Mouse (Mus musculus) thymus, postnatal 10 days (tissue): Measurements from ENCODE around the gene Nktr.

Experiments
- DNase-seq, 2 experiments: peaks; one replicate each; pipeline ENCODE4 v3.0.0; 2021; ENCODE audit warnings: low spot score in 2 of 2

The Nktr gene

DNA sequence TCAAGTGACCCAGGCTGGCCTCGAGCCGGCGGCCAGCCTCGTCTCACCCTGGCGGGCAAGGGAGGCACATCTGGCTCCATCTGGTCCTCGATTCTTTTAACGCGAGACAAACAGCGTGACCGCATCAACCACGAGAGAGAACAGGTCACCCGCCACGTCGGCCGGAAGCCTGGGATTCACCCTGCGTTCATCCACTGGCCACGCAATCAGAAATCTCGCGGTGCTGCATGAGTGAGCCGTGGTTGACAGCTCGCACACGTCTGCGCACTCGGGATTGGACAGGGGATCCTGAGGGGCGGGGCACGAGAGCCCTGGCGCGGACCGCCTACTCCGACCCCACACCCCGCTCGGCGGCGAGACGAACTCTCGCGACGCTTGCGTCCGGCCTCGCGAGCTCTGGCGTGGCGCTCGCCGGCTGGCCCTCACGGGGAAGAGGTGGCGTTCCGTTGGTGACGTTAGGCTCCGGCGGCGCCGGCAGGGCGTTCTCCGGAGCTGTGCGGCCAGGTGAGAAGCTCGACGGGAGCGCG, at the start of gene Nktr:
Gene Nktr, plus strand, starts transcription at position 378 of the 527 bp plus-strand sequence.
- peak; percentile 95 to 96 for DNase-seq

DNA sequence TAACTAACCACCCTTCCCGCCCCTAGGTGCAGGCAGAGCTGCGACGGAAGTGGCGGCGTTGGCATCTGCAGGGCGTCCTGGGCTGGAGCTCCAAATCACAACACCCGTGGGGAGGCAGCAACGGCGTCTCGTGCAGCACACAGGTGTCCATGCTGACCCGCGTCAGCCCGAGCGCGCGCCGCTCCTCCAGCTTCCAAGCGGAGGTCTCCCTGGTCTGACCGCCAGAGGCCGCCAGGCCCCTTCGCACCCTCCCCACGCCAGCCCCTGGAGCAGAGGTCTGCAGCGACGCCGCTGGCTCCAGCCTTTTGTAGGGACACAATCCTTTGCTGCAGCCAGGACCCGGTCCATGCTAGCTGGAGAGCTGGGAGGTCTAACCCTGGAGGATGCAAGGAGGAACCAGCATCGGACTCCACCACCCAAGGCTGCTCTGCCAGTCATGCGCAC, 49.6 kb upstream of the Nktr start:
- peak; percentile 69 to 72 for DNase-seq

DNA sequence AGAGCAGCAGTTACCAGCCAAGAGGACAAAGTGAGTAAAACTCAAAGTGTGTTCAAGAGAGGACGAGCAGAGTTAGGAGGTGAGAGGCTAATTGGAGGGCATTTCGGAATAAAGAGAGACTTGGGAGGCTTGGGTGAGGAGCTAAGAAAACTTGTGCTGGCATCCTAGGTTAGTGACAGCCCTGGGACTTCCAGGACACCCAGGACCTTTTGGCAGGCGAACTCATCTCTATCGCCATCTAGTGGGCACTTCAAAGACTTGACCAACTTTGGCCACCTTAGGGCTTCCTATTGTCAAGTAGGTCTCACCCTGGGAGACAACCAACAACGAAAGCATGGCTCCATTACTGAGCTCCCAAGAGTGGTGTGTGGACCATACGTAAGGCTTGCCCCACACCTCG, 47.7 kb upstream of the Nktr start:
- DNase-seq: peak in 1 of 2 experiments; percentile 60

DNA sequence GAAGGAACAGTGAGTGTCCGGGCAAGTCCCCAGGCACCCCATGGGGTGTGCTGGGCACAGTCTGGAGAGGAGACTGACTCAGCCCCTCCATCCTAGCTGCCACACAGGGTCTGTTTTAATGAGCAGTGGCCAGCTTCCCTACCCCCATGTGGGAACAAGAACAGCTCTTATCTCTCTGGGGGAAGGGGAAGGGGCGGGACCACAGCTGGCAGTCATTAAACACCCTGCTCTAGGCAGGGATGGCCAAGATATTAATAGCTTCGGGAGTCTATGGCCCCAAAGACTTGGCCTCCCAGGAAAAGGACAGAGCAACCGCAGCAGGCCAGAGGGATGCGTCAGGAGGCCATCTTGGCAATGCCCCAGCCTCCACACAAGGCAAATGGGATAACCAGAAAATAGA, 46.7 kb upstream of the Nktr start:
- DNase-seq: no peak

DNA sequence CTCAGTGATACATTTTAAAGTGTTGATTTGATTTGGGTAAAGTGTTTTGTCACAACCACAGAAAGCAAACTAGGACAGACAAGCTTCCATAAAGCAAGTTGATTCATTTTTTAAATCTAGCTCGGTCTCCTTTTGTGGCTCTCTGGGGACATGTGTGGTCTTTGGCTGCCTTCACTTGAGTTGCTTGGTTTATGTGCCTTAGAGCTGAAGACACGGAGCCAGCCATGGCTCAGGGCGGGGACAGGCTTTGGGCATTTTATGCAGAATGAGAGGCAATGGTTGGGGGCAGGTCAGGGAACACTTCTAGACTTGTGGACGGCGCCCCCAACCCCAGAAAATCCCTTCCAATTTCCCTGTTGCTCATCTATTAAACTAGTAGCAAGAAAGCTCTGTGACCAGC, 45.3 kb upstream of the Nktr start:
- no peak for DNase-seq

DNA sequence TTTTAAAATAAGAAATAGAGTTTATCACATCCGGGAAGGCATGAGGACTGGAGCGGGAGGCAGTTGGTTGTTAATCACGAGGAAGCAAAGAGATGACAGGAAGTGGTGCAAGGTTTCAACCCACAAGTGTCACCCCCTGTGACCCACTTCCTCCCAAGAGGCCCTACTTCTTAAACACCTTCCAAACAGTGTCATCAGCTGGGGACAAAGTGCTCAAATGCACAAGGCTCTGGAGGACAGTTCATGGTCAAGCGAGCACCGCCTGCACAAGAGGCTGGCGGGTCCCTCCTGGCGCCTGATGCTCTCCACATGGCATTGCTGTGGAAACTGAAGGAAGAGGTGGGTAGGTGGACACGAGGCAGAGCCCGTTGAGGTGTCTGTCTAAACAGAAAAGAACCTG, 44.0 kb upstream of the Nktr start:
- DNase-seq: peak; percentile 76 to 78

DNA sequence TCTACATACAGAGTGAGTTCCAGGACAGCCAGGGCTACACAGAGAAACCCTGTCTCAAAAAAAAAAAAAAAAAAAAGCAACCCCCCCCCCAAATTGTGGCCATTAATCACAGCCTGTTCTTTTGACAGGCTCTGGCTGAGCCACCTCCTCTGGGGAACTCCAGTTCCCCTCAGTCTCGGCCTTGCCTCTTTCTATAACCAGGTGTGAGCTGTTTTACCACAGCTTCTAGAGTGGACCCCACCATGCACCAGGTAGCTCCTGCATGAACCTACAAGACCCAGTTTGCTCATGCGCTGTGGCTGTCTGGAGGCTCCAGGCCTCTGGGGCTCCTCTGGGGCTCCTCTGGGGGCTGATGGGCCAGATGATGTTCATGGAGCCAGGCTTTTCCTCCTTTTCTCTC, 43.4 kb upstream of the Nktr start:
- no peak for DNase-seq

DNA sequence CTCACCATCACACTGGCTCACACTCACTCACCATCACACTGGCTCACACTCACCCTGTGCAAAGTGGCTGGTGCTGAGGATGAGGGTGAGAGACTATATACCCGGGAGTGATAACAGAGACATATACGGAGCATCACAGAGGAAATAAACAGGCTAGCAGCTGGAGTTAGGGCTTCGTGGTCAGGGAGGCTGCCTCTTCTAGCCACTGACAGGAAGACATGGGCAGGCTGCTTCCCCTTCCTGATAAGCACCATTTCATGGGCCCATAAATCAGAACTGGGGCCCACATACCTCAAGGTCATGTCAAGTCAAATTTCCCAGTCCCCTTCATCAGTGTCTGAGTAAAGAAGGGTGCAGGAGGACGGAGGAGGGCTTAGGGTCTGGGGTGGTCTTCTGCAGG, 41.9 kb upstream of the Nktr start:
- no peak for DNase-seq

DNA sequence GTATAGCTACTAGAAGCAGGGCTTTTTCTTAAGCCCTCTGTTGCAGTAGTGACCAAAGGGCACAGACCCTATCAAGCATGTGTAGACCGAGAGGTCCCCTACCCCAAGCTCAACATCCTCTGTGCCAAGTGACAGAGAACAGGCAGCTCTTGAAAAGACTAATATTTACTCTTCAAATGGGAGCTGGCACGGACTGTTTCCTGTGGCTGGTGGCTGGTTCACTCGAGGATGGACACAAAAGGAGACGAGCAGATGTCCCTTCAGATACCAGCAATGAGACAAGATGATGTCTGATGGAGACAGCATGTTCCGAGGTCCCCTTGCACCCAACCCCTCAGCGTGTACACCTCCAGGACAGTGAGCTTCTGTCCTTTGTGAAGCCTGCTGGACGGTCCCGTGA, 41.5 kb upstream of the Nktr start:
- DNase-seq: no peak

DNA sequence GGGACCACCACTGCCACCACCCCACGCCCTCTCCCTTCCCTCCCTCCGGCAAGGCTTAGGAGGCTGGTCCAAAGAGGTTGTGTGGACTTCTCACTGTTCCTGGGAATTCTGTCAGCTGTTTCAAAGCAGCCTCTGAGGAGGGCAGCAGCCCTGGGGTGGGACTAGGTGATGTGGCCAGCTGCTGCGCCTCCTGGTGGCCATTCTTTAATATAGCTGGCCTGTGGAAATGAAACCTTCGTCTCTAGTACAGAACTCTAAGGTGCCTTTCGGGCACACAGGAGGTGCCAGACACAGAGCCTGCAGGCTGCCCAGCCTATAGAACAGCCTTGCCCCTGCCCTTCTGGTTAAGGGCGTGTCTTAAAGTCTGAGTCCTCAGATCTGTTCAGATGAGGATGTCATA, 39.4 kb upstream of the Nktr start:
- DNase-seq: peak in 1 of 2 experiments; percentile 66

DNA sequence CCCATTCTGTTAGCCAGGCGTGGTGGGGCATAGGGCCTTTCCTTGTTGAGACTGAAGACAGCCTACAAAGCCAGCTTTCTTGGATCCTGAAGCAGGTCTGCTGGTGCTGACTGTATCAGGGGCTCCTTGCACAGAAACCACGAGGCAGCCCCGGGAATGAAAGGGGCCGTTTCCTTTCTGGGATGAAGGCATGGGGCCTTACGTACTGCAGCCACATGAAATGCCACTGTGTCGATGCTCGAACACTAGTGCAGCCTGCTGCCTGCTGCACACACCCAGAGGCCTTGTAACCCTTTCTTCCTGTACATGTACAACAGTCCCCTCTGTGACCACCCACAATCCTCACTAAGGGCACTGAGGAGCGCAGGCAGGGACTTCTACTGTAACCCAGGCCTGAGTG, 37.8 kb upstream of the Nktr start:
- DNase-seq: no peak

DNA sequence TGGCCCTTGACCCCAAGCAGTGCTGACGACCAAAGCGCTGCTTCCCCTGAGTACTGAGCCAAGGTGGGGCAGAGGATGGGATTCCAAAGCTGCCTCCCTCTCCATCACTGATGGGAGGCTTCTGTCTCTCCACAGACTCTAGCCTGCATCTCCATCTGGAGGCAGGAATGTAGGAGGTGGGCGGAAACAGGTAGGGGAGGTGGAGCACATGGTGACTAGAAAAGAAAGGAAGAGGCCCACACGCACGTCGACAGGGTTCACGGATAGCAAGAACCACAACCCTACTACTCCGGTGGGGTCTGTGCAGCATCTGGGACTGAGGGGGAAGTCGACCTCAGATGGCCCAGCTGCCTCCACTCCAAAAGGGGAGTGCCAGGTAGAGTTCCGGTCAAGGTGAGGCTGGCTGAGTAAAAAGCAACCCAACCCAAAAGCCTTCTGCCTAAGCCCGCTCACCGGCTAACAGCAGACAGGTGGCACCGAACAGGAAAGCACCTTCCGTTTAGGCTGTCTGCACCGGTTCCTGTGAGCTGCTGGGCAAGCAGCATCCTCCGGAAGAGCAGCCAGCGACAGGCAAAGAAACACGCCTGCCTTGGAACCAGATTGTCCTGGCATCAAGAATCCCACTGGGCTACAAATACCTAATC, 36.8 kb upstream of the Nktr start:
- DNase-seq: peak; percentile 58 to 62

DNA sequence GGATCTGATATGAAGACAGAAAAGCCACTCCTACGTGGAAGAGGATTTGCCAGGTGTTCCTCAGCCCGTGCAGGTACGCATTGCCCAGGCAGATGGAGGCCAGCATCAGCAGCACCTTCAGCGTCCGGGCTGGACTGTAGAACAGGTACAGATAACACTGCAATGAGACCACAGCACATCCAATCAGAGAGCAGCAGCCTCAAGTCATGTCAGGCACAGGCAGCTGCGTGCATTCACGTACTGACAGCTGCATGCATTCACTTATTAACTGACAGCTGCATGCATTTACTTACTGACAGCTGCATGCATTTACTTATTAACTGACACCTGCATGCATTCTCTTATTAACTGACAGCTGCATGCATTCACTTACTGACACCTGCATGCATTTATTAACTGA, 34.3 kb upstream of the Nktr start:
- DNase-seq: no peak

DNA sequence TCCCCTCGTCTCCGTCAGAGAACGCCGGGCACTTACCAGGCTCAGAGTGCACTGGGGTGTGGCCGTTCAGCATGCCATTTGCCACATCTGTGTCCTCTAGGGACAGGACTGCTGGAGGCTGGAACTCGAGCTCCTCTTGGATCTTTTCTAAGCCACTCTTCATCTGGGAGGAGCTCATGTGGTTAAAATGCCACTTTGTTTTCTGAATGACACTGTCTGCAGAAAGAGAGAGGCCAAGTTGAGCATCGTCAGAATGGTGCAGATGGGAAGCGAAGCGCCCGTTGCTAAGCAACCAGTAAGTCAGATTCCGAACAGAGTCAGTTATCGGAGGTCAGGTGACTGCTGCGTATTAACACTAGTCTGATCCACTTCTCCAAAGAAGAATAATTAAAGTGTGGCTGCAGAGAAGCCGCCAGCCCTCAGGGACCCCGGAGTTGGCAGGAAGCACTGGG, 28.7 kb upstream of the Nktr start:
- DNase-seq: no peak

DNA sequence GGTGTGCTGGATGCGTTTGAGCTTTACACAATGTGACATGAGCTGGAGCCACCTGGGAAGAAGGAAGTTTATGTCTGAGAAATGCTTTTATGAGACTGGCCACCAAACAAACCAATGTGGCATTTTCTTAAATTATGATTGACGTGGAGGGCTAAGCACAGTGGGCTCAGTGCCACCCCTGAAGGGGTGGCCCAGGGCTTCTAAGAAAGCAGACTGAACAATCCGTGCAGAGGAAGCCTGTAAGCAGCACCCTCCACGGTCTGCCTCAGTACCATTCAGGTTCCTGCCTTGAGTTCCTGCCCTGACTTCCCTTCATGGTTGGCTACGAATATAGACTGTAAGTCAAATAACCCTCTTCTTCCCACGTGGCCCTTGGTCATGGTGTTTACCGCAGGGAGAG, 28.2 kb upstream of the Nktr start:
- no peak for DNase-seq

DNA sequence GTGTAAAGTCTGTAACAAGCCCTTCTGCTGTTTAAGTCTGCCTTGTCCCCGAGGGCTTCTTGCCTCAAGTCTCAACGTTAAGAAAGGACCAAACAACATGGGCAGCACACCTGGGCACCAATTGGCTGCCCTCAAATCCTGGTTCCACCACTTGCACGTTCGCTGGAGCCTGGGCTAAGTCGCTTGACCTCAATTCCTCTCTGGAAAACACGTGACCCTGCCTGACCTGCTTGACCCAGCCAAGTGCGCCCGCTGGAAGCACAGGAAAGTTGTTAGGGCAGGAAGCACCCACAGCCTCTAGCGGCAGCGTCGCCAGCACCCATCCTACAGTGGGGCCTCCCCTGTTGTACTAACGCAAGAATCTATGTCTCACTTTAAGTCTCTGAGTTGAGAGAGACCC, 24.2 kb upstream of the Nktr start:
- DNase-seq: no peak

DNA sequence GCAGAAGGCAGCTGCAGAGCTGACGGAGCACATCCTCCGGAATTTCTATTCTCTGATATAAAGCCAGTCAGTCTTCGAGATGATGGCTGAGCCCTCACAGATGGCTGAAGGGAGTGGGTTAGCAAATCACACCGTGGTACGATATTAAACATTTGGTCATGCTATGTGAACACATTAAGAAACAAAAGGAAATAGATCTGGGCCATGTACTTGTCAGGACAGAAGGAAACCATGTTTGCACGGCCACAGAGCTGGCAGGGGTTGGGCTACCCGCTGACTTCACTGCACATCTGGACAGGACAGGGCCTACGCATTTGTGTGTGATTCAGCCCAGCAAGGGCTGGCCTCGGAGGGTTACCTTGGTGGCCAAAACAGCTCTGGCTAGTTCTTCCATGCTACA, 22.3 kb upstream of the Nktr start:
- no peak for DNase-seq

DNA sequence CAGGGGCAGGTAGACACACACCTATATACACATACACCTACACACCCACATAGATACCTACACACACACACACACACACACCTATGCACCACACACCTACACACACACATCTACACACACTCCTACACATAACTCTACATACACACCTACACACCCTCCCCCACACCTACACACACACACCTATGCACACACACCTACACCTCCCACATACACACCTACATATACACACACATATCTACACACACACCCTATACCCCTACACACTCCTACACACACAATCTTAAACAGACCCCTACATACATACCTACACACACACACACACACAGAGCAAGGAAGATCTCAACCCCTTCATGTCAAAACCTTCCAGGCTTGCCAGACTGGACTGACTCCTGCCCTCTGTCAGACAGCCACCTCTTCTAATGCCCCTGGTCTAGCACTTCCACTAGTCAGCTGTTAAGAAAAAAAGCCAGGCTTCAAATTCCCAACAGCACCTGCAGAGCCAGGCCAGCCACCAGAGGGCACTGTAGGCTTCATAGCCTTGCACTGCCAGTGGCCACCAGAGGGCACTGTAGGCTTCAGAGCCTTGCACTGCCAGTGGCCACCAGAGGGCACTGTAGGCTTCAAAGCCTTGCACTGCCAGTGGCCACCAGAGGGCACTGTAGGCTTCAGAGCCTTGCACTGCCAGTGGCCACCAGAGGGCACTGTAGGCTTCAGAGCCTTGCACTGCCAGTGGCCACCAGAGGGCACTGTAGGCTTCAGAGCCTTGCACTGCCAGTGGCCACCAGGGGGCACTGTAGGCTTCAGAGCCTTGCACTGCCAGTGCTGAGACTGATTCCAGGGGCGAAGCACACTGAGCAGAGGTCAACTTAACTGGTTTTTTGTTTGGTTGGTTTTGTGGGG, 21.6 kb upstream of the Nktr start:
- peak in 1 of 2 experiments; percentile 71 for DNase-seq

DNA sequence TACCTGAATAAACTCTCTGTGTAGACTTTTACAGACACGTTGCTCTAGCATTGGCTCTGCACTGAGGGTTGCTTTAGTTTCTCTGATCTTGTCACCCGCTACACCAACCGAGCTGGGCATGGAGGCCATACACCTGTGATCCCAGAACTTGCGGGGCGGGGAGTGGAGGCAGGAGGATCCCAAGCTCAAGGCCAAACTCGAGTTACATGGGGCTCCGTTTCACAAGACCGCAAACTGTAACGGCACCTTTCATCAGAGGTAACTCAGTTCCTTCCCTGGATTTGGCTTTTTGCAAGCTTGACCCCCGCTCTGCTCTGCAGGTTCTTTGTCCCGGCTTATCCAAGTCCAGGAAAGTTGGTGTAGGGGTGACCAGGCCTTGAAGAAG, 14.7 kb upstream of the Nktr start:
- no peak for DNase-seq

DNA sequence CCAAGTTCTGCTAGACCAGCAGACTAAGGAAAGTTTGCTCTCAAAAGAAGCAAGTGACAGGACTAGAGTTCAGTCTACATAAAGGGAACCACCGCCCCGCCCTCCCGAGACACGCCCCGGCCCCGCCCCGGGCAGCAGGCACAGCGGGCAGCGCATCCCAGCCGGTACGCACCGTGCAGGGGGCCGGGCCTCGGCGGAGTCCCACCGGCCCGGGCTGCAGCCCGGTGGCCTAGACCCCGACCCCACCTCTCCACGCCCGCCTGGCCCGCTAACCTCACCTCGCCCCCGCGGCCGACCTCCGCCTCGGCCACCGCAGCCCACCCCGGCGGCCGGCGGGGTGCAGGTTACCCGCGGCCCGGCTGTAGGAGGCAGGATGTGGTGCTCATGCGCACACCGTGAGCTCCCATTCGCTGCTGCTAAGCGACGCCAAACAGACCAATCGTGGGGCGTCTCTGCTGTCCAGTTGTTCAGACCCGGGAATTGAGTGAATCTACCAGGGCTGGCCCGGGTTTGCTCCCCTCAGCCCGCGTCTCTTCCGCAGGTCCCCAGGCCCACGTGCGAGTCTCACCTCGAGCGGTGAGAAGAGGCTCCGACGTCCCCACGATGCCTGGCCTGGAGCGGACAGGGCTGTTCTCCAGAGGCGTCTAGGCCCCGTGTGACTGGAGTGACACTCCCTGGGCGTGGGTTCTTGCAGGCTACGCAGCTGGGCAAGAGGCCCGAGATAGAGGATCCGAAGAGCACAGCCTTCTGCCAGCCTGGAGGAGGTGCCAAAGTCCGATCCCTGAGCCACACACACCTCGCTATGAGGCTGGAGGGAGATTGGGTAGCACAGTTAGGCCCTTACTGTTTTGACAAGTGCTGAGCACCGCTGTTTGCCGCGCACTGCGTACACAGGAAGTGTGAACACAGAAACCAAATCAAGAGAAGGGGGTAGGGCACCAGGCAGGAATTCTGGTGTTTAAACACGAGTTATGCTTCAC, 14.0 kb upstream of the Nktr start, which contains the start of gene Sec22c:
Gene Sec22c, minus strand, starts transcription at position 845 of the 980 bp plus-strand sequence.
- DNase-seq: peak; percentile 89 to 90

DNA sequence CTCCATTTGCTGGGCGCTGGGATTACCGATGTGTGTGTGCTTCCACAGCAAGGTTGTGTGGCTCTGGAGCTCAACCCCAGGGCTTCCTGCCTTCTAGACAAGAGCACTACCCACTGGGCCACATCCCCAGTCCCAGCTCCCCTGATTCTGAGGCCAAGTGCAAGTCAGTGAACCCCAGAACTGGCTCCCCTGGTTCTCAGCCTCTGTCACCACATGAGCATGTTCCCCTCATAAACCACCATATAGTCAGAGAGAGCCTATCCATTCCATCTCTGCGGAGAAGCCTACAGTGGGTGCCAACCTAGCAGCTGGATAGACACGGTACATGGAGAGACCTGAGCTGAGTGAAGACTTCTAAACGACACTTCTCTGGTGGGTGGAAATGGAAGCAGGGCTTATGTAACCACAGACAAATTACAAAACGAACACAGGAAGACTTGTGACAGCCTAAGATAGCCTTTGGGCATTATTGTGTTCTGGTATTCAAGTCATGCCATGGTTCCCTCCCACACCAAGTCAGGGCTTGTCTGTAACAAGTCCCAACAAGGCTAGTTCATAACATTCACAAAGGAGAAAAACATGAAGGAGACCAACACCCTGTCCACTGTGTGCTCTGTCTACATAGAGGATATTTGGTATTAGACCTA, 12.8 kb upstream of the Nktr start:
- no peak for DNase-seq
